Mouse (Mus musculus) 3134 (cell line): ENCODE results near the gene Med4.
"Not testable (repeated sequence)": the region's sequence is repeated elsewhere in the genome, so short reads cannot be mapped to it uniquely, and the experiment has no call there.

Experiments used
- DNase-seq: peaks from one replicate; pipeline ENCODE4 v3.0.0-alpha.2; 2011; ENCODE audit warnings: low spot score; ENCODE audit not compliant: insufficient read length; ENCODE audit errors: extremely low read depth

Med4 gene

GRCm38 (mm10) chr14:73501283-73501682 is 8.5 kb upstream of the Med4 start:
- DNase-seq = no peak

GRCm38 (mm10) chr14:73501721-73502120 is 8.1 kb upstream of the Med4 start:
- no peak for DNase-seq

GRCm38 (mm10) chr14:73502591-73503184 is 7.1 kb upstream of the Med4 start:
- no peak for DNase-seq

- DNase-seq = no peak
Measured at GRCm38 (mm10) chr14:73503237-73503933, 6.4 kb upstream of the Med4 start.

- DNase-seq = no peak
Measured at GRCm38 (mm10) chr14:73506283-73506682, 3.5 kb upstream of the Med4 start.

GRCm38 (mm10) chr14:73507200-73507599 is 2.6 kb upstream of the Med4 start:
- DNase-seq = no peak

GRCm38 (mm10) chr14:73507702-73508376 is 2.0 kb upstream of the Med4 start:
- no peak for DNase-seq

- no peak for DNase-seq
Measured at GRCm38 (mm10) chr14:73508630-73509395, 1.0 kb upstream of the Med4 start.

- no peak for DNase-seq
Measured at GRCm38 (mm10) chr14:73524136-73524535, 14.3 kb downstream of the Med4 start.

- peak; percentile 96 for DNase-seq
Measured at GRCm38 (mm10) chr14:73524766-73525448, 15.1 kb downstream of the Med4 start, which contains the start of gene Sucla2. TSS of gene Sucla2 (plus strand) at chr14:73525319.

- DNase-seq = not testable (repeated sequence)
Measured at GRCm38 (mm10) chr14:73528661-73529060, 18.8 kb downstream of the Med4 start.

GRCm38 (mm10) chr14:73533755-73534465 is 24.1 kb downstream of the Med4 start:
- no peak for DNase-seq

GRCm38 (mm10) chr14:73535641-73536040 is 25.8 kb downstream of the Med4 start:
- DNase-seq = no peak

GRCm38 (mm10) chr14:73543781-73544180 is 34.0 kb downstream of the Med4 start:
- no peak for DNase-seq

- no peak for DNase-seq
Measured at GRCm38 (mm10) chr14:73547034-73547433, 37.2 kb downstream of the Med4 start.

- DNase-seq = no peak
Measured at GRCm38 (mm10) chr14:73548051-73548450, 38.2 kb downstream of the Med4 start, which contains the start of gene Nudt15. TSS of gene Nudt15 (minus strand) at chr14:73548242.

- DNase-seq = no peak
Measured at GRCm38 (mm10) chr14:73550291-73550690, 40.5 kb downstream of the Med4 start.

- no peak for DNase-seq
Measured at GRCm38 (mm10) chr14:73550732-73551131, 40.9 kb downstream of the Med4 start.

- DNase-seq = no peak
Measured at GRCm38 (mm10) chr14:73551164-73551563, 41.3 kb downstream of the Med4 start.
